Mouse (Mus musculus) embryonic facial prominence, embryonic 12.5 days (tissue): ENCODE measurements at regions not wholly inside any gene's neighbourhood (a gene's known extent, or its start where the extent isn't known, plus 50 kb on each side); places are given as distances from the start of the nearest gene placed in this dataset.
A peak's percentile ranks its signal among the peaks of the same experiment; 100 is the strongest.

Source experiments
- ATAC-seq: fragments of 200-750 bp; cut with Nextera tagmentation; 2 replicates; pipeline ENCODE4 v1.8.0; 2017; ENCODE audit not compliant: insufficient number of reproducible peaks, insufficient read depth, low FRiP score, low TSS enrichment
- H3K27ac ChIP-seq: fragments of 300-500 bp; sonication (generic); 2 replicates; pipeline ENCODE4 v1.5.1; 2016; ENCODE audit warnings: mild to moderate bottlenecking
- H3K27me3 ChIP-seq: fragments of 300-500 bp; sonication (generic); 2 replicates; pipeline ENCODE4 v1.6.1; 2016; ENCODE audit warnings: mild to moderate bottlenecking, moderate library complexity
- H3K36me3 ChIP-seq: fragments of 300-500 bp; sonication (generic); 2 replicates; pipeline ENCODE4 v1.6.1; 2016; ENCODE audit warnings: mild to moderate bottlenecking
- H3K4me1 ChIP-seq: fragments of 300-500 bp; sonication (generic); 2 replicates; pipeline ENCODE4 v1.6.1; 2016
- H3K4me2 ChIP-seq: fragments of 300-500 bp; sonication (generic); replicated peaks from 2 replicates; pipeline ENCODE4 v1.6.1; 2016; ENCODE audit warnings: mild to moderate bottlenecking, moderate library complexity
- H3K4me3 ChIP-seq: fragments of 300-500 bp; sonication (generic); 2 replicates; pipeline ENCODE4 v1.5.1; 2016; ENCODE audit warnings: mild to moderate bottlenecking
- H3K9ac ChIP-seq: fragments of 300-500 bp; sonication (generic); 2 replicates; pipeline ENCODE4 v1.6.1; 2016; ENCODE audit warnings: mild to moderate bottlenecking, moderate library complexity
- H3K9me3 ChIP-seq: fragments of 300-500 bp; sonication (generic); 2 replicates; pipeline ENCODE4 v1.6.1; 2016; ENCODE audit warnings: mild to moderate bottlenecking, moderate library complexity
- WGBS: fragments of 180-500 bp; shearing (Covaris S2); methylation state at CpG from one replicate; pipeline ENCODE4 v1.1.7; 2016; 5-methylcytosine and 5-hydroxymethylcytosine counted together

- no peak overlapping the region for H3K4me2 ChIP-seq
- no peaks in the 10 kb centered on the region for H3K9me3 ChIP-seq
- no peak overlapping the region for H3K27ac ChIP-seq
- 43% methylated on average over 2 of the region's 2 CpGs for WGBS
- no peak for ATAC-seq
- no peak overlapping the region for H3K4me3 ChIP-seq
- no peak overlapping the region for H3K9ac ChIP-seq
- H3K36me3 ChIP-seq, result no peaks in the 10 kb centered on the region
- no peaks in the 10 kb centered on the region for H3K4me1 ChIP-seq
- no peaks in the 10 kb centered on the region for H3K27me3 ChIP-seq
These were observed 75.5 kb downstream of the Trib2 start for GRCm38 (mm10) chr12:15741219-15741618.

- H3K27me3 ChIP-seq, result no peaks in the 10 kb centered on the region
- H3K4me1 ChIP-seq, result no peaks in the 10 kb centered on the region
- 74% methylated on average over 4 of the region's 4 CpGs for WGBS
- H3K27ac ChIP-seq, result no peak overlapping the region
- no peak overlapping the region for H3K9ac ChIP-seq
- no peak overlapping the region for H3K4me3 ChIP-seq
- no peak overlapping the region for H3K4me2 ChIP-seq
- no peaks in the 10 kb centered on the region for H3K9me3 ChIP-seq
- no peaks in the 10 kb centered on the region for H3K36me3 ChIP-seq
- ATAC-seq, result no peak
These were observed 77.7 kb downstream of the Trib2 start for GRCm38 (mm10) chr12:15738989-15739388.

GRCm38 (mm10) chr12:15731261-15731660, 85.5 kb downstream of the Trib2 start:
- Histone ChIP-seq H3K4me2 (no peak overlapping the region), H3K27ac (no peak overlapping the region), H3K4me3 (no peak overlapping the region), H3K9me3 (no peaks in the 10 kb centered on the region), H3K9ac (no peak overlapping the region), H3K4me1 (peaks cover 4% of the 10 kb centered on the region; the same call in 1 of the 2 replicates), H3K27me3 (no peaks in the 10 kb centered on the region), H3K36me3 (no peaks in the 10 kb centered on the region)
- no peak for ATAC-seq
- 34% methylated on average over 3 of the region's 3 CpGs for WGBS

- Histone ChIP-seq H3K27ac (no peak overlapping the region), H3K4me1 (peaks cover 4% of the 10 kb centered on the region; the same call in 1 of the 2 replicates), H3K4me2 (no peak overlapping the region), H3K36me3 (no peaks in the 10 kb centered on the region), H3K9me3 (no peaks in the 10 kb centered on the region), H3K4me3 (no peak overlapping the region), H3K27me3 (no peaks in the 10 kb centered on the region), H3K9ac (no peak overlapping the region)
- WGBS, result 59% methylated on average over 3 of the region's 3 CpGs
- no peak for ATAC-seq
These were observed 87.0 kb downstream of the Trib2 start for GRCm38 (mm10) chr12:15729696-15730095.

- 0 out of 2 replicates have a peak, but pooled peaks have one; percentile 35 for ATAC-seq
- no peaks in the 10 kb centered on the region for H3K36me3 ChIP-seq
- no peaks in the 10 kb centered on the region for H3K9me3 ChIP-seq
- no peak overlapping the region for H3K27ac ChIP-seq
- H3K9ac ChIP-seq, result no peak overlapping the region
- no peak overlapping the region for H3K4me3 ChIP-seq
- no peaks in the 10 kb centered on the region for H3K27me3 ChIP-seq
- 31% methylated on average over 6 of the region's 6 CpGs for WGBS
- H3K4me1 ChIP-seq, result peaks cover 5% of the 10 kb centered on the region; the same call in 1 of the 2 replicates
- H3K4me2 ChIP-seq, result no peak overlapping the region
These were observed 93.2 kb downstream of the Trib2 start for GRCm38 (mm10) chr12:15723529-15723928.

GRCm38 (mm10) chr12:15722161-15722560, 94.6 kb downstream of the Trib2 start:
- no peak for ATAC-seq

GRCm38 (mm10) chr12:15720171-15720570, 96.6 kb downstream of the Trib2 start:
- no peak for ATAC-seq
- WGBS, result 83% methylated on average over 6 of the region's 6 CpGs
- no peak overlapping the region for H3K9ac ChIP-seq

More at GRCm38 (mm10) chr12:15722161-15722560, 94.6 kb downstream of the Trib2 start:
- 71% methylated on average over 2 of the region's 2 CpGs for WGBS
- H3K4me2 ChIP-seq, result no peak overlapping the region
- H3K9ac ChIP-seq, result no peak overlapping the region
- peaks cover 5% of the 10 kb centered on the region; the same call in 1 of the 2 replicates for H3K4me1 ChIP-seq
- H3K9me3 ChIP-seq, result no peaks in the 10 kb centered on the region
- H3K27me3 ChIP-seq, result no peaks in the 10 kb centered on the region
- H3K36me3 ChIP-seq, result no peaks in the 10 kb centered on the region
- no peak overlapping the region for H3K4me3 ChIP-seq
- no peak overlapping the region for H3K27ac ChIP-seq

GRCm38 (mm10) chr12:15718827-15719226, 97.9 kb downstream of the Trib2 start:
- Histone ChIP-seq H3K4me1 (peaks cover 5% of the 10 kb centered on the region; the same call in 1 of the 2 replicates), H3K36me3 (no peaks in the 10 kb centered on the region), H3K9ac (no peak overlapping the region), H3K4me3 (no peak overlapping the region), H3K27ac (no peak overlapping the region), H3K4me2 (no peak overlapping the region), H3K9me3 (no peaks in the 10 kb centered on the region), H3K27me3 (no peaks in the 10 kb centered on the region)
- no peak for ATAC-seq
- 83% methylated on average over 1 of the region's 1 CpGs for WGBS

More at GRCm38 (mm10) chr12:15720171-15720570, 96.6 kb downstream of the Trib2 start:
- no peaks in the 10 kb centered on the region for H3K27me3 ChIP-seq
- no peak overlapping the region for H3K4me3 ChIP-seq
- H3K9me3 ChIP-seq, result no peaks in the 10 kb centered on the region
- H3K4me1 ChIP-seq, result peaks cover 5% of the 10 kb centered on the region; the same call in 1 of the 2 replicates
- no peak overlapping the region for H3K27ac ChIP-seq
- no peak overlapping the region for H3K4me2 ChIP-seq
- no peaks in the 10 kb centered on the region for H3K36me3 ChIP-seq

- 77% methylated on average over 6 of the region's 6 CpGs for WGBS
- no peak for ATAC-seq
- Histone ChIP-seq H3K4me3 (no peak overlapping the region), H3K9ac (no peak overlapping the region), H3K36me3 (no peaks in the 10 kb centered on the region), H3K4me2 (no peak overlapping the region), H3K4me1 (no peaks in the 10 kb centered on the region), H3K27ac (no peak overlapping the region), H3K9me3 (no peaks in the 10 kb centered on the region), H3K27me3 (no peaks in the 10 kb centered on the region)
These were observed 98.7 kb downstream of the Trib2 start for GRCm38 (mm10) chr12:15717989-15718388.

- Histone ChIP-seq H3K9ac (no peak overlapping the region), H3K4me2 (no peak overlapping the region), H3K36me3 (no peaks in the 10 kb centered on the region), H3K27ac (no peak overlapping the region), H3K9me3 (no peaks in the 10 kb centered on the region), H3K4me1 (no peaks in the 10 kb centered on the region), H3K4me3 (no peak overlapping the region), H3K27me3 (no peaks in the 10 kb centered on the region)
- no peak for ATAC-seq
- 81% methylated on average over 3 of the region's 3 CpGs for WGBS
These were observed 99.4 kb downstream of the Trib2 start for GRCm38 (mm10) chr12:15717342-15717741.

GRCm38 (mm10) chr12:15713623-15714022, 103.1 kb downstream of the Trib2 start:
- Histone ChIP-seq H3K27me3 (no peaks in the 10 kb centered on the region), H3K27ac (no peak overlapping the region), H3K4me2 (no peak overlapping the region), H3K9ac (no peak overlapping the region), H3K36me3 (no peaks in the 10 kb centered on the region), H3K4me3 (no peak overlapping the region), H3K4me1 (no peaks in the 10 kb centered on the region), H3K9me3 (no peaks in the 10 kb centered on the region)
- WGBS, result 90% methylated on average over 2 of the region's 2 CpGs
- ATAC-seq, result no peak

GRCm38 (mm10) chr12:15707570-15708095, 109.1 kb downstream of the Trib2 start:
- Histone ChIP-seq H3K4me1 (peaks cover 3% of the 10 kb centered on the region; the same call in 1 of the 2 replicates), H3K9me3 (no peaks in the 10 kb centered on the region), H3K9ac (no peak overlapping the region), H3K27ac (no peak overlapping the region), H3K4me3 (no peak overlapping the region), H3K4me2 (no peak overlapping the region), H3K27me3 (no peaks in the 10 kb centered on the region), H3K36me3 (no peaks in the 10 kb centered on the region)
- no peak for ATAC-seq
- 74% methylated on average over 6 of the region's 6 CpGs for WGBS
